Mouse (Mus musculus) gastrocnemius, adult 2 months (tissue): ENCODE data around the gene Hectd3. TPM values are rescaled to one million over a fixed set of nuclear protein-coding genes. Genes with fewer than 3 reads are reported as not detected.

Experiments used
- DNase-seq: peaks from one replicate; pipeline ENCODE4 v3.0.0; 2022
- H3K27ac ChIP-seq: fragments of 200-600 bp; 2 replicates; pipeline ENCODE4 v1.8.1; 2022; ENCODE audit warnings: mild to moderate bottlenecking
- H3K4me3 ChIP-seq: fragments of 200-600 bp; 2 replicates; pipeline ENCODE4 v1.8.1; 2022; ENCODE audit warnings: mild to moderate bottlenecking, moderate library complexity
- CTCF ChIP-seq: fragments of 200-600 bp; IDR thresholded peaks from 2 replicates; pipeline ENCODE4 v1.8.1; 2022; ENCODE audit warnings: antibody characterized with exemption, mild to moderate bottlenecking, moderate library complexity
- intact Hi-C: fragments of 180-260 bp; cut with DNase I; formaldehyde crosslinking; loops from one replicate; pipeline ENCODE4 v1.15.1; 2025
- total RNA-seq, 2 experiments: library from RNA; stranded (reverse); gene quantifications; 2 replicates each; pipeline ENCODE4 v1.2.3; 2021

Hectd3 gene
- total RNA-seq, 2 experiments from 2014 or later: 13.8 to 15.3 TPM

GRCm38 (mm10) chr4:116999513-117000154 lies 4.5 kb downstream of the Hectd3 start:
- TF ChIP-seq CTCF: no peak
- Histone ChIP-seq H3K27ac (no peak overlapping the region), H3K4me3 (no peak overlapping the region)
- DNase-seq: no peak
- intact Hi-C loops: loop anchor here (5.0 to 10.0 kb wide), 2 partner anchors 123 to 215 kb away; no protein-coding TSS in a partner anchor

DNA sequence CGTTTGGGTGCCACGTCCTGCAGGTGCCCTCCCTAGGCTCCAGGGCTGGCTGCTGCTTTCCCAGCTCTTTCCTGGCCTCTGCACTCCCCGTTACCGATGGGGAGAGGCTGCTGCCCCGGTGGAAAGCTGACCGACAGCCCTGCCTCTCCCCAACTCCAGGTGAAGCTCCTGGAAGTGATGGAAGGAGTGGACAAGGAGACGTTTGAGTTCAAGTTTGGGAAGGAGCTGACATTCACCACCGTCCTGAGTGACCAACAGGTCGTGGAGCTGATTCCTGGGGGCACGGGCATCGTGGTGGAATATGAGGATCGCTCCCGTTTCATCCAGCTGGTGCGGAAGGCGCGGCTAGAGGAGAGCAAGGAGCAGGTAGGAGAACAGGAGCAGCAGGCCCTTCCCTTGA lies 6.8 kb downstream of the Hectd3 start:
- no peak for DNase-seq
- Histone ChIP-seq H3K4me3 (no peak overlapping the region), H3K27ac (no peak overlapping the region)
- TF ChIP-seq CTCF: no peak
- intact Hi-C loops: loop anchor here (2.0 to 10.0 kb wide), 3 partner anchors 120 to 213 kb away; no protein-coding TSS in a partner anchor

DNA sequence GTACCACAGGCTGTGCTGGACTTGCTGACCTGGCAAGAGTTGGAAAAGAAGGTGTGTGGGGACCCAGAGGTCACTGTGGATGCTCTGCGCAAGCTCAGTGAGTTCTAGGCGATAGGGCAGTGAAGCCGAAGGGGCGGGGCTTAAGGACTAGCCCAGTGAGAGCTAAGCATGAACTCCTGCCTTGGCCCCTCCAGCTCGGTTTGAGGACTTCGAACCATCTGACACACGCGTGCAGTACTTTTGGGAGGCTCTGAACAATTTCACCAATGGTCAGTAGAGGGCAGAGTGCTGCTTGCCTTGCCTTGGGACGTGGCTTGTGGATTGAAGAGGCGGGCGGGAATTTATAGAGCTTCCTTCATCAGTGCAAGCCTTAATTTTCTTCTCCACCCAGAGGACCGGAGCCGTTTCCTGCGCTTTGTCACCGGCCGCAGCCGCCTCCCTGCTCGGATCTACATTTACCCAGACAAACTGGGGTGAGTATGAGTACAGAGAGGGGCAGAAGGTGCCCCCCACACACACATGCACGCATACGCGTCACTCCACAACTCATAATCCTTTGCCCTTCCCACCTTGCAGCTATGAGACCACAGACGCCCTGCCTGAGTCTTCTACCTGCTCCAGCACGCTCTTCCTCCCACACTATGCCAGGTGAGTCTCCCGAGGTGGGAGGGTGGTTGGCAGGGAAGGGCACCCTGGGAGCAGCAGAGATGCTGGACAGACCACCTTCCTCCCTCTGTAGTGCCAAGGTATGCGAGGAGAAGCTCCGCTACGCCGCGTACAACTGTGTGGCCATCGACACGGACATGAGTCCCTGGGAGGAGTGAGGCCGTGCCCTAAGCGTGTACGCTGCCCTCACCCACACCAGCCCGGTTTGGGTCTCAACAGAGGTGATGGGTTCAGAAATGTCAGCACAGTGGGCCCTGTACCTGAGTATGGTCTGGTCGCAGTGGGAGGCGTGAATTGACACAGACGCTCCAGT lies 7.7 kb downstream of the Hectd3 start:
- peak; percentile 81 for TF ChIP-seq CTCF
- Histone ChIP-seq H3K27ac (no peak overlapping the region), H3K4me3 (no peak overlapping the region)
- peak; percentile 57 for DNase-seq
- intact Hi-C loops: loop anchor here (2.0 to 10.0 kb wide), 3 partner anchors 119 to 212 kb away; no protein-coding TSS in a partner anchor

DNA sequence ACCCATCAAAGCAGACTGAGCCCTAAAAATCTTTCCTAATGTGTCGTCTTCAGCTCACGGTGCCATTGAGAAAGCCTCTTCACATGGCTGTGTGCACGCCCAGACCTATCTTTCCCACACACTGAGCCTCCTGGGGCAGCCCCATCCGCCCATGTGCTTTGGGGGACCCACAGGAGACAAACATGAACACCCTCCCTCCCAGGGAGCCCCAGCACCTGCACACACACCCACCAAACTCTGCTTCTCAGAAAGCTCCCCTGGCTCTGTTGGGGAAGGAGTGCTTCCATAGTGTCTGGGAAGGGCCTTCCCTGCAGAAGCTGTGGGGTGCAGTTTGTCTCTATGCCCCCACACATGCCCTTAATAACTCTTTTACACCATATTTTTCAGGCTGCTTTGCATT lies 9.5 kb downstream of the Hectd3 start:
- Histone ChIP-seq H3K4me3 (no peak overlapping the region), H3K27ac (no peak overlapping the region)
- no peak for DNase-seq
- intact Hi-C loops: loop anchor here (5.0 to 10.0 kb wide), 2 partner anchors 118 to 210 kb away; no protein-coding TSS in a partner anchor
- TF ChIP-seq CTCF: no peak

DNA sequence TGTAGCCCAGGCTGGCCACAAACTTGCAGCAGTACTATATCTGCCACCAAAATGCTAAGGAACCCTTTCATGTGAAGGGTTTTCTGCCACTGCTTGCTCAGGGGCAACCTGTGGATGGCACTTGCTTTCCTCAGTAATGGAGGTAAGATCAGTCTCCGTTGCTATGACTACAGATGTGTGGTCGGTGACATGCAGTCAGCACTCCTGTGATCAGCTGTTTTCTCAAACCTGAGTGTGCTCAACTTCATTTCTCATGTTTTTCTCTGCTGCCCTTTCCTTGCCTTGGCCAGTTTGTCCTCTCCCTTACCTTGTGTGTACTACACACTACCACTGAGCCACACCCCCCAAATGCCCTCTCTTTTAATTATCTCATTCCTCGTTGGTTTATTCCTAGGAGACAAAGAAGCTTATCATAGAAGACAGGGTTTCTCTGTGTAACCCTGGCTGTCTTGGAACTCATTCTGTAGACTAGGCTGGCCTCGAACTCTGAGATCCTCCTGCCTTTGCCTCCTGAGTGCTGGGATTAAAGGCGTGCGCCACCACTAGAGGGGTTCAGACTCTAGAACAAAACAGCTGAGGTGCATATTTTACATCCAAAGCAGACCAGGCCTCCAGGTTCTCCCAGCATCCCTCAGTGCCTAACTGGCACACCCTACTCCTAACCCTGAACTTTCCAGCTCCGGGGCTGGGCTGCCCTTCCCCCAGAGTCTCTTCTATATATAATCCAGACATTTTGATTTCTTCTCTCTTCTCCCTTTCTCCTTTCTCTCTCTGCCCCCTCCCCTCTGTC lies 10.7 kb downstream of the Hectd3 start:
- H3K27ac ChIP-seq: no peak overlapping the region
- intact Hi-C loops: loop anchor here (10.0 kb wide), 1 partner anchor 209 kb away; no protein-coding TSS in a partner anchor
- no peak overlapping the region for H3K4me3 ChIP-seq
- DNase-seq: no peak
- no peak for TF ChIP-seq CTCF

GRCm38 (mm10) chr4:117007058-117007457 lies 11.9 kb downstream of the Hectd3 start:
- H3K27ac ChIP-seq: peak overlapping the region; percentile 31; the same call in 1 of the 2 replicates
- no peak overlapping the region for H3K4me3 ChIP-seq
- intact Hi-C loops: loop anchor here (10.0 kb wide), 1 partner anchor 208 kb away; no protein-coding TSS in a partner anchor
- no peak for DNase-seq
- no peak for TF ChIP-seq CTCF

- TF ChIP-seq CTCF: no peak
- intact Hi-C loops: no loop called here
- H3K27ac ChIP-seq: no peak overlapping the region
- no peak for DNase-seq
- H3K4me3 ChIP-seq: no peak overlapping the region
Observed at GRCm38 (mm10) chr4:117010231-117010630, 15.1 kb downstream of the Hectd3 start.

GRCm38 (mm10) chr4:117013596-117013995 lies 18.5 kb downstream of the Hectd3 start:
- Histone ChIP-seq H3K4me3 (no peak overlapping the region), H3K27ac (no peak overlapping the region)
- no peak for DNase-seq
- intact Hi-C loops: no loop called here
- TF ChIP-seq CTCF: no peak

- TF ChIP-seq CTCF: no peak
- H3K4me3 ChIP-seq: no peak overlapping the region
- no peak overlapping the region for H3K27ac ChIP-seq
- no peak for DNase-seq
- intact Hi-C loops: loop anchor here (5.0 kb wide), 1 partner anchor 107 kb away; no protein-coding TSS in a partner anchor
Observed at GRCm38 (mm10) chr4:117014901-117015415, 19.8 kb downstream of the Hectd3 start.

DNA sequence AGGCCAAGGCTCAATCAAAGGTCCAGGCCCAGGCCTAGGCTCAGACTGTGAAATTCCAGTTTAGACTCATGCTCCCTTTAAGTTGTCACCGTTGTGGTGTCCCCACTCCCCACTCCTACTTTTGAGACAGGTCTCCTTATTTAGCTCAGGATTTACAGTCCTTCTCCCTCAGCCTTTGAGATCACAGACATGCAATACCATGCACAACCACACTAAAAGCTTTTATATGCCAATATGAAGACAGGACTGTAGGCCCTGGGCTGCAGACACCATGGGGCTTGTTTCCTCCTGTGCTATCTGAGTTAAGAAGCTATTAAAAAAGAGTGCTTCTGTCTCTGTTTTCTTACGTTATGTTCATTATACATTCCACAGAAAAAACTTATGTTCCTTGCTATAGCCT lies 22.6 kb downstream of the Hectd3 start:
- H3K27ac ChIP-seq: no peak overlapping the region
- DNase-seq: no peak
- intact Hi-C loops: loop anchor here (5.0 kb wide), 1 partner anchor 105 kb away; no protein-coding TSS in a partner anchor
- H3K4me3 ChIP-seq: no peak overlapping the region
- TF ChIP-seq CTCF: peak; percentile 10; the same call in 1 of the 2 replicates

DNA sequence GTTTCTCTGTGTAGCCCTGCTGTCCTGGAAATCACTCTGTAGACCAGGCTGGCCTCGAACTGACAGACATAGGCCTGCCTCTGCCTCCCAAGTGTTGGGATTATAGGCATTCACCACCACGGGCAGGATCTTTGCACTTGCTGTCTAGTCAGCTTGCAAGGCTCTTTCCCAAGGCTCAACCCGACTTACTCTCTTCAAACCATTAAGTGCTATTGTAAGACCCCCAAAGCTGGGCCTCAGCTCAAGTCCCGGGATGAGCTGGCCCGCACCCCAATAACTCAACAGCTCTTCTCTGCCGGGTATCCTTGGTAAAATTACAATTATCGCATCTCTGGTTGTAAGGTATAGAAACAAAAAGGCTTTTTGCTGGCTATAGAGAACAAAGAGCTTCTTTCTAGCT lies 23.2 kb downstream of the Hectd3 start:
- no peak overlapping the region for H3K27ac ChIP-seq
- H3K4me3 ChIP-seq: no peak overlapping the region
- intact Hi-C loops: loop anchor here (5.0 kb wide), 1 partner anchor 104 kb away; no protein-coding TSS in a partner anchor
- TF ChIP-seq CTCF: no peak
- DNase-seq: no peak
